Comparison of ENCODE assay signal across 15 mouse cellular contexts in genomic region chr11:107140756-107141155, GRCm38 (mm10). TPM values are rescaled to one million over a fixed set of nuclear protein-coding genes. Genes with fewer than 3 reads are reported as not detected.
DNase-seq lines count a peak whose midpoint lies in the region; ATAC-seq and TF ChIP-seq lines count a peak whose summit lies in the region.
"Had no signal": no experiment of that assay in that cellular context is flagged by ENCODE, and none has a peak within 500 bp of the region (broad histone marks: within the 10 kb centered on the region; RNA-seq: fewer than 3 reads in every experiment).

No protein-coding gene starts in this region.

- 22% methylated on average over 6 of the region's 6 CpGs for WGBS in midbrain, embryonic 16.5 days
- WGBS in forebrain, embryonic 14.5 days, result 27% methylated on average over 6 of the region's 6 CpGs

- DNase-seq in spleen, adult 18-20 months, result peak; percentile 32 to 54
- no peak for DNase-seq in spleen, postnatal 4 days (ENCODE audit: low spot score in 2 of 2)
- DNase-seq in splenic B cell, adult 2 months (ENCODE audit: low read depth, low spot score), result peak; percentile 72
- no peak for DNase-seq in kidney, adult 9 months
- no peak for DNase-seq in forebrain, embryonic 14.5 days (ENCODE audit: low spot score)
- no peak for DNase-seq in left cerebral cortex, adult 2 months (ENCODE audit: extremely low spot score in 1 of 2, low spot score in 2 of 2)
- DNase-seq: cerebellum, postnatal 25 days; kidney, postnatal 14 days; liver, embryonic 13.5 days had no signal

- H3K9ac ChIP-seq in midbrain, embryonic 16.5 days (ENCODE audit: low read depth, low read length), result no peak overlapping the region
- H3K9ac ChIP-seq in forebrain, embryonic 14.5 days (ENCODE audit: low read length), result no peak overlapping the region
- H3K9ac ChIP-seq: hindbrain, embryonic 12.5 days; liver, embryonic 13.5 days; midbrain, embryonic 12.5 days had no signal

- no peaks in the 10 kb centered on the region for H3K27me3 ChIP-seq in splenic B cell, adult 2 months (ENCODE audit: control insufficient read depth, insufficient read depth, low read length, poor library complexity, severe bottlenecking)
- no peaks in the 10 kb centered on the region for H3K27me3 ChIP-seq in midbrain, embryonic 16.5 days (ENCODE audit: control insufficient read depth, insufficient read depth, low read depth, low read length)
- no peaks in the 10 kb centered on the region for H3K27me3 ChIP-seq in forebrain, embryonic 14.5 days (replicated peaks; ENCODE audit: control insufficient read depth, insufficient read depth, low read length)
- H3K27me3 ChIP-seq: hindbrain, embryonic 12.5 days; liver, embryonic 13.5 days; midbrain, embryonic 12.5 days had no signal

- TF ChIP-seq CTCF in left cerebral cortex, adult 2 months (IDR thresholded peaks at IDR 0.05), result no peak

- H3K4me1 ChIP-seq in midbrain, embryonic 16.5 days (ENCODE audit: control insufficient read depth, insufficient read depth, low read length), result no peaks in the 10 kb centered on the region
- H3K4me1 ChIP-seq in forebrain, embryonic 14.5 days (ENCODE audit: control insufficient read depth, insufficient read depth, low read length), result no peaks in the 10 kb centered on the region
- H3K4me1 ChIP-seq: hindbrain, embryonic 12.5 days; liver, embryonic 13.5 days; midbrain, embryonic 12.5 days had no signal

- H3K27ac ChIP-seq in midbrain, embryonic 16.5 days (ENCODE audit: low read length), result no peak overlapping the region
- H3K27ac ChIP-seq in forebrain, embryonic 14.5 days (ENCODE audit: low read depth, low read length), result no peak overlapping the region
- no peak overlapping the region for H3K27ac ChIP-seq in left cerebral cortex, adult 2 months
- H3K27ac ChIP-seq: hindbrain, embryonic 12.5 days; liver, embryonic 13.5 days; midbrain, embryonic 12.5 days had no signal

- no peak overlapping the region for H3K4me2 ChIP-seq in midbrain, embryonic 16.5 days (ENCODE audit: low read length)
- no peak overlapping the region for H3K4me2 ChIP-seq in forebrain, embryonic 14.5 days (ENCODE audit: low read length)
- H3K4me2 ChIP-seq: hindbrain, embryonic 12.5 days; liver, embryonic 13.5 days; midbrain, embryonic 12.5 days had no signal

- no peak overlapping the region for H3K4me3 ChIP-seq in midbrain, embryonic 16.5 days (ENCODE audit: low read depth, low read length)
- no peak overlapping the region for H3K4me3 ChIP-seq in forebrain, embryonic 14.5 days (ENCODE audit: low read depth, low read length)
- no peak overlapping the region for H3K4me3 ChIP-seq in left cerebral cortex, adult 2 months
- H3K4me3 ChIP-seq: hindbrain, embryonic 12.5 days; liver, embryonic 13.5 days; midbrain, embryonic 12.5 days had no signal

- intact Hi-C loops in left cerebral cortex, adult 2 months (cut with DNase I), result no loop called here

- ATAC-seq in common myeloid progenitor, adult 5-6 weeks (replicated peaks; ENCODE audit: low read depth, poor library complexity, severe bottlenecking), result peak; percentile 72
- ATAC-seq in midbrain, embryonic 16.5 days, result no peak
- no peak for ATAC-seq in forebrain, embryonic 14.5 days
- ATAC-seq: intestine, postnatal 0 days; lung, postnatal 0 days had no signal

- no peaks in the 10 kb centered on the region for H3K9me3 ChIP-seq in midbrain, embryonic 16.5 days (replicated peaks; ENCODE audit: control insufficient read depth, low read length, poor library complexity, severe bottlenecking)
- no peaks in the 10 kb centered on the region for H3K9me3 ChIP-seq in forebrain, embryonic 14.5 days (replicated peaks; ENCODE audit: control insufficient read depth, low read length)
- H3K9me3 ChIP-seq: hindbrain, embryonic 12.5 days; liver, embryonic 13.5 days; midbrain, embryonic 12.5 days had no signal

- H3K36me3 ChIP-seq in splenic B cell, adult 2 months (ENCODE audit: control insufficient read depth, insufficient read depth, low read length, poor library complexity, severe bottlenecking), result no peaks in the 10 kb centered on the region
- no peaks in the 10 kb centered on the region for H3K36me3 ChIP-seq in midbrain, embryonic 16.5 days (ENCODE audit: control insufficient read depth, insufficient read depth, low read length)
- H3K36me3 ChIP-seq in forebrain, embryonic 14.5 days (ENCODE audit: control insufficient read depth, insufficient read depth, low read length), result no peaks in the 10 kb centered on the region
- H3K36me3 ChIP-seq: hindbrain, embryonic 12.5 days; liver, embryonic 13.5 days; midbrain, embryonic 12.5 days had no signal

RNA-seq across cellular contexts. Expression of gene Bptf, which starts 8.8 kb away (rescaled TPM):
- 58.5 and 82.2 TPM in 2 replicates for total RNA-seq in common myeloid progenitor, adult 5-6 weeks (2017)
- 28.9 and 34.1 TPM in 2 replicates for polyA plus RNA-seq in midbrain, embryonic 16.5 days (2015; fragmentation: Nextera tagmentation; extraction: Ambion mirVana)
- polyA plus RNA-seq in forebrain, embryonic 14.5 days (2014; fragmentation: Nextera tagmentation; extraction: Ambion mirVana), result 32.9 and 35.4 TPM in 2 replicates
- total RNA-seq in left cerebral cortex, adult 2 months (2021), result 10 to 100 TPM; 67.3 to 68.2 TPM

RNA-seq across cellular contexts. Expression of gene Nol11, which starts 48.4 kb away (rescaled TPM):
- 55.5 and 58.3 TPM in 2 replicates for total RNA-seq in common myeloid progenitor, adult 5-6 weeks (2017)
- 50.8 and 52.1 TPM in 2 replicates for polyA plus RNA-seq in midbrain, embryonic 16.5 days (2015; fragmentation: Nextera tagmentation; extraction: Ambion mirVana)
- polyA plus RNA-seq in forebrain, embryonic 14.5 days (2014; fragmentation: Nextera tagmentation; extraction: Ambion mirVana), result 50.5 and 54.0 TPM in 2 replicates
- total RNA-seq in left cerebral cortex, adult 2 months (2021), result 10 to 100 TPM; 22.8 to 24.4 TPM

Comparison
In these comparisons a context has a peak if more than half of its experiments do, and no peak if none do; other contexts are left out.
1. DNase-seq: peak in spleen, adult 18-20 months (2 of 2) and splenic B cell, adult 2 months (single experiment); none in spleen, postnatal 4 days (0 of 2), kidney, adult 9 months (single experiment), forebrain, embryonic 14.5 days (single experiment) and left cerebral cortex, adult 2 months (0 of 2).